Mouse (Mus musculus): Measurements from ENCODE around the gene Gm45902.

- no peak for TF ChIP-seq CTCF (IDR thresholded peaks at IDR 0.05; ENCODE audit: low read depth)
- TF ChIP-seq EP300 (optimal IDR thresholded peaks at IDR 0.05) = no peak
Measured at GRCm38 (mm10) chr2:3541307-3542079, 28.9 kb upstream of the Gm45902 start.
